Mouse (Mus musculus): ENCODE measurements at regions not wholly inside any gene's neighbourhood (a gene's known extent, or its start where the extent isn't known, plus 50 kb on each side); places are given as distances from the start of the nearest gene placed in this dataset.

DNA sequence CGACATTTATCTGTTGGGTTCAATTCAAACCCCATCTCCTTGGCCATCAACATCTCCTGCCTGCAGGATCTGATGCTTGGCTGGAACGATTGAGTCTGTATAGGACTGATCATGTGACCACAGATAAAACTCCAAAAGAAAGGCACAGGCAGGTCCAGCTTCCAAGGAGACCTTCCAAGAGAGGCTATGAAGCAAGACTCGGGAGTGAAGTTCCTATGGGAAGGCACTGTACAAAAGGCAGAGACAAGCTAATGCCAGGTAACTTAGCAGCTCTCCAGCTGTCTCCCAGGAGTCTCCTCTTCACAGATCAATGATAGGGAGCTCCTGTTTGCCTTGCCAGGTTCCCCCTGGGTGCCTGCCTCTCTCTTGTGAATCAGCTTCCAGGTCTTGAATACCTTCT lies 528.2 kb upstream of the Adamts16 start:
- intact Hi-C loops (cut with DNase I): no loop called here
- no peak for DNase-seq

DNA sequence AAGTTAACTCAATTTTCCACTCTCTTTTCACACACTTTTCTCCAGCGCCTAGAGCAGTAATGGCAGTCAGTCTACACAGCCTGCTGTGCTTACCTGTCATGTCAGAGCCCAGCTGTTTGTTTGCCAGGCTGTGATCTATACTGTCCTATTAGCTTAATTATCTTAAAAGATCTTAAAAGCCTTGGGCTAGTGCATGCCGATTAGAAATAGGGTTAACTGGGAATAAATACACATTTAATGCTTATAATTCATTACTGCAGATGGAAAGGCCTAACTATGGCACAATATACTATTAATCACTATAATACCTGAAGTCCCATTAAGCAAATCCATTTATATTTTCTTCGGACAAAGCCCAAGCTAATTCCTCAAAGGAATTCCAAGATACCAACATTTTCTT lies 523.6 kb upstream of the Adamts16 start:
- intact Hi-C loops (cut with DNase I): no loop called here
- no peak for DNase-seq

DNA sequence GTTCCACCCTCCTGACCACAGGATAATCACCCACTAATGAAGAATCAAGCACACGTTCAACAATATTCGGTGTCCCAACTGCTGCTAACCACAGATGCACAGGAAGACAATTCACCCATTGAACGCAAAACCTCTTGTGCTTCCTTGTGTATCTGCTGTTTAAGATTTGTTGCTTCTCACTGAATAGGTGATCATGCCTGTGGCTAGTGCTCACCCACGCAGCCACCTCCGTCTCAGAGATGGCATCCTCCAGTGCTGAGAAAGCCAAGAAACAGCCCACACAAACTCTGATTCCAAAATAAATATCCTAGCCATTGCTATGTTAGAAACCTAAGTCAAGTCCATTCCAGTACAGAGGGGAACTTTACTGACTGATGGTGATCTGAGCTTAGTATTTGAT lies 520.7 kb upstream of the Adamts16 start:
- no peak for DNase-seq
- intact Hi-C loops (cut with DNase I): no loop called here

DNA sequence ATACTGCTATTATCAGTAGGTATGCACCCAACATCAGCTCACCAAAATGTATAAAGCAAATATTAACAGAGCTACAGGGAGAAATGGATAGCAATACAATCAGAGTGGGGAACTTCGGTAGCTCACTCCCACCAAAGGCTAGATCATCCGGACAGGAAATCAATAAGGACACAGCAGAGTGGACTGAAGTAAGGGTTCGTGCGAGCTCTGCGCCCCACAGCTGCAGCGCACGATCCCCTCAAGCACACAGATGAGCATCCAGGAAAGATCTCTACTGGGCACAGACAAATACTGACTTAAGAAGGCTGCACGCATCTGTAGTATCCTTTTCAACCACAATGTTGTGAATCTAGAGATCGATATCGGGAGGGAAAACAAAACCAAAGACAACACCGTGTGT lies 517.5 kb upstream of the Adamts16 start:
- intact Hi-C loops (cut with DNase I): no loop called here
- DNase-seq: no peak

DNA sequence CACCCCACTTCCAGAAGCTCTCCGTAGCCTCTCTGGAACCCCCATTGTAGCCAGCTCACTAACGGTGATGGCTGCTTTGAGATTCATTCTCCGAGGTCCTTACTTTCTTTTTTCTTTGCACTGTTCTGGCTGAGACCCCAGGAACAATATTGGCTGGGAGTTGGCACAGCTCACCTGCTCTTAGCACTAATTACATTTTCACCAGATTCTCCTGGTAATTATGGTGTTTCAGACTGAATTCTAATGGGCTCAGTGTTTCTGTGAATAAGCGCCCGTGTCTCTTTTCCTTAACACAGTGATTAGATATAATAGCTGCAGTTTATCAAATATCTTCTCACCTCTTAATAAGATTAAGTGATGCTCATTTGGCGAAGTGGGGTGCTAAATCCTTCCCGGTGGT lies 509.2 kb upstream of the Adamts16 start:
- DNase-seq: no peak
- intact Hi-C loops (cut with DNase I): no loop called here

DNA sequence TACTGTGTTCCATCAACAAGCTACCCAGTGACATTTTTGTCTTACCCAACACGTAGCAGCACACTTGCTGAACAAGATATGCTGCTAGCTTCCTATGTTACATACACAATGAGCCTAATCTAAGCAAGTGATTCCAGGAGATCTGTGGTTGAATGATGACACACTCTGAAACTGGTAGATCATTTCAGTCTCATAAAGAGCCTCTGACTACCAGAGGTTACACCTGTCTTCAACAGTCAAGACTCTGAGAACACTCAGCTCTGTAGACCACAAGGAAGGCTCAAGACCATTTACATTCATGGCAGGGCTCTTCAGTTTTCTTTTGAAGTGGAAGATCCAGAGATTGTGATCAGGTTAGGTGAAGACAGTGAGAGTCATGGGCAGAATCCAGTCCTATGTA lies 501.3 kb upstream of the Adamts16 start:
- no peak for DNase-seq
- intact Hi-C loops (cut with DNase I): no loop called here

DNA sequence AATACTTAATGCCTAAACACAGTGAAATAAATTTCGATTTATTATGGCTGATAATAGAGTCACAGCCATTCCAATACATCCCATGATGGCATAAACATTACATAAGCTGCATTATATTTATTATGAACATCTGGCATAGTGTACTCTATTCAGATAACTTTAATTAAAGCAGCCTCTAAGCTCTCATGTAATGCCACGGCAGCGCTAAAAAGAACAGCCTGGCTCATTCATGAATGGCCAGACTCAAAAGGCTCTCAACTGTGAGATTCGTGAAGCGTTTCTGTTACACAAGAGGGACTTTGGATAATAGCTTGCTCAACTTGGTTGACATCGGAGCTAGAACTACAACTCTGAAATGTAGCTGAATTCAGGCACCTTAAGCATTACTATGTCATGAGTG lies 497.1 kb upstream of the Adamts16 start:
- intact Hi-C loops (cut with DNase I): no loop called here
- no peak for DNase-seq

DNA sequence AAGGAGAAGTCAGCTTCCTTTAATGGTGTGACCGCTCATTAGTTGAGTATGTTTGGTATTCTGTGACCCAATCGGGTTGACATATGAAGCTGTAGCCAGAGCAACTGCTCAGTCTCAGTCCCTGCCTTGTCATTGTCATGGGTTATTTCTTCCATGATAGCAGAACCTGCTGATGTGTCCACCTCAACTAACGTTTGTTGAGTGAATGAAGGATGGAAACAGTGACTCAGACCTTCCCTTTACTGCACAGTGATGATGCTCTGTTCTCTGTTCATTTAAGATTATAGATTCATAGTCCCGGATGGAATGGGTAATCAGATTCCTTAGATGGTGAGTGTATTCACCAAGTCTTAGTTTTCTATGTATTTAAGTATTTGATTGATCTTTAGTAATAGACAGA lies 493.3 kb upstream of the Adamts16 start:
- intact Hi-C loops (cut with DNase I): no loop called here

DNA sequence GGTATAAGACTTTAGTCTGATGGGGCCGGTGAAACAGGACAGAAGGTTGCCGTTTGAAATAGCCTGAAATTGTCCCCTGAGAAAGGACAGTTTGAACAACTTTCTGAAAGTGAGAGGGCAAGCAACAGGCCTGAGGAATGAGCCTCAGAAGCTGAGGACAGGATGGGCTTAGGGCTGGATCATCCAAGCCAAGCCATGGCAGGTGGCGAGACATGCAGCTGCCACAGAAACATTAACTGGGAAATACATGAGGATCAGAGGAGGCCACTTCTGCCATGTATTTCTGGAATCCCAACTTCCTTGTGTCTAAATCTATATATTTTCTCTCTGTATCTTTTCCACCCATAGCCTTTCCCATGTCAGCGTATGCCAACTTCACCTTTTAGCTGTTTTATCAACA lies 491.5 kb upstream of the Adamts16 start:
- DNase-seq: no peak
- intact Hi-C loops (cut with DNase I): no loop called here

More for the DNA sequence above, 493.3 kb upstream of the Adamts16 start:
- DNase-seq: no peak

DNA sequence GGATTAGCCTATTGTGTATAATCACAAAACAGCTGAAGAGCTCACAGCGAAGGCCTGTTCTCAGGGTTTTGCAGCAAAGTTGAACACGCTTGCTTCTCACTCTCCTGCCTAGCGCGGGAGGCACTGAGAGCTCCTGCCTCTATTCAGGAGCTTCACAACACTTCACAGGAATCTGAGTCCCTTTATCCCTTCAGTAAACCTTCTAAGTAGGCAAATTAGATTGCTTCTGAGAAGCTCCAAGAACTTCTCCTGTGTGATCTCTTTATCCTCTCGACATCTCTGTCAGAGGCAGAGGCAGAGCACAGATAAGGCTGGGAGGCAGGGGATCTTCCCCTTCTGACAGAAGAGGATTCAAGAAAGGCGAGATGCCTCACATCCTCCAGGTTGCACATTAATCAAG lies 488.7 kb upstream of the Adamts16 start:
- intact Hi-C loops (cut with DNase I): no loop called here
- DNase-seq: no peak

DNA sequence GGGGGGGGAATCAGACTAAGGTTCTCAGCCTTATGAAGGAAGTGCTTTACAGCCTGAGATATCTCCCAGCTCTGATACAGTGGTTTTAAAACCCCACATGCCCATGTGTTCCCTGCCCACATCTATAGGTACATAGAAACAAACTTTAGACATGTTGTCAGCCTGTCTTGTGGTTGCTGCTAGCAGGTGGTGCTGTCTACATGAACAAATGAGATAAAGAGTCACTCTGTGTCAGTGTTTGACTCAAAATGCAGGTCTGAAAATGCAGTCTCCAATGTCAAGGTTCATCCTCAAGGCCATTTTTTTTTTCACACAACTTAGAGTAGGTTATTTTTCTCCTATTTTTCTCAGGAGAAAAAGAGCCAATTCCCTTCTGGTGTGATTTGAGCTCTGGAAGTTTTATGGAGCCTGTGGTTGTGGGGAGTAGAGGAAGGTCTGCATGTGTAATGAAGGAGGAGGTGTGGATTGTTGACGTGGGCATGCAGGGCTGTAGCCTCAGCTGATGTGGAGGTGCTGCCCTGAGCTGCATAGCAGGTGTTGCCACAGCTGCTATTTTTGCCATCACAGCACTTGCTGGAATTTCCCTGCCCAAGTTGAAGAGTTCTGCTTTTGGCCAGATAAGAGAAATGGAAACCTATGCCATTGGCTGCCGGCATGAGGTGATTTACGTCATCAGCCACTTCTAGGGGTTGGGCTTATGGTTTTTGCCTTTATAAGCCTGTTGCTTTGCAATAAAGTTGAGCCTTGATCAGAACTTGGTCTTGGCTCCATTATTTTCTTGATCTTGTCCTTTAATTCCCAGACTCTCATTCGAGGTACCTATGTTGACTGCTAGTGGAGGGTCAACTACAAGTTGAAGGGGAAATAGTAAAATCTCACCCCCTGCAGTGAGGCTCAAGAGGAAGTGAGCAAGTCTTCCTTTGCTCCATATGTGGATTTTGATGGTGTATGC lies 486.5 kb upstream of the Adamts16 start:
- intact Hi-C loops (cut with DNase I): no loop called here
- DNase-seq: no peak

DNA sequence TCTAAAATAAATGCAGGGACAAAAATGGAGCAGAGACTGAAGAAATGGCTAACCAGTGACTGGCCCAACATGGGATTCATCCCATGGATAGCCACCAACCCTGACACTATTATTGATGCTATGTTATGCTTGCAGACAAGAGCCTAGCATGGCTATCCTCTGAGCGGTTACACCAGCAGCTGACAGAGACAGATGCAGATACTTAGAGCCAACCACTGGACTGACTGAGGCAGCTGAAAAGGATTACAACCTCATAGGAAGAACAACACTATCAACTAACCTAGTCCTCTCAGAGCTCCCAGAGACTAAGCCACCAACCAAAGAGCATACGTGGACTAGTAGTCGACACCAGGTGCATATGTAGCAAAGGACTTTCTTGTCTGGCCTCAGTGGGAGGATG lies 478.9 kb upstream of the Adamts16 start:
- intact Hi-C loops (cut with DNase I): no loop called here
- DNase-seq: no peak

DNA sequence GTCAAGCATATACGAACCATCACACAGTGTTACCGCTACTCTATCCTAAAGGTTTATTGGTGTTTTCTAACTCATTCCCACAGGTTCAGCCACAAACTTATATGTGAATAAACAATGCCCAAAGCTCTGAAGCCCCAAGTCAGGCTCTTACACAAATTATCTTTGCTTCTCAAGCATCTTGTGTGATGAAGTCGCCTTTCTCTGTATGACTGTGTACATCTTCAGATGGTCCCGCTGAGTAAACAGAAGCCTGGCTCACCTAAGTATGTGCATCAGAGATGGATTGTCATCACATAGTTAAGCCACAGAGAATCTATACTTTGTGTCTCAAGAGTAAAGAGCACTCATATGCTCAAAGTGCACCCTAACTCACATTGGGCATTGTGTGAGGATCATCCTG lies 462.3 kb upstream of the Adamts16 start:
- intact Hi-C loops (cut with DNase I): no loop called here
- DNase-seq: no peak

DNA sequence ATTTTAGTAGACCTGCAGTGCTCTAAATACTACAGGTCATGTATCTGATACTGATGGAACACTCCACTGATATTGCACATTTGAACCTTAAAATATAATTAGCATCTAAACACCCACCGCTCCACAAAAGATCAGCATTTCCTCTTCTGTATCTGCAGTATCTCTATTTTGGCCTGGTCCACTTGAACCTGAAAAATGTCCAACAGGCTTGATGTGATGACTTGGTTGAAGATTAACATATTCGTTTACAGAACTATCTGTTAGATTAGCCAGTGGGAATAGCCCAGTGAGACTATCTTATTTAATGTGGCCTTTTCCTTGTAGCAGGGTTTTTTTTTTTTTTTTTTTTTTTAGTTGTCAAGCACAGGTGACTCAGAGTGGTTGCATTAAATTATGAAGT lies 434.4 kb upstream of the Adamts16 start:
- no peak for DNase-seq
- intact Hi-C loops (cut with DNase I): no loop called here

DNA sequence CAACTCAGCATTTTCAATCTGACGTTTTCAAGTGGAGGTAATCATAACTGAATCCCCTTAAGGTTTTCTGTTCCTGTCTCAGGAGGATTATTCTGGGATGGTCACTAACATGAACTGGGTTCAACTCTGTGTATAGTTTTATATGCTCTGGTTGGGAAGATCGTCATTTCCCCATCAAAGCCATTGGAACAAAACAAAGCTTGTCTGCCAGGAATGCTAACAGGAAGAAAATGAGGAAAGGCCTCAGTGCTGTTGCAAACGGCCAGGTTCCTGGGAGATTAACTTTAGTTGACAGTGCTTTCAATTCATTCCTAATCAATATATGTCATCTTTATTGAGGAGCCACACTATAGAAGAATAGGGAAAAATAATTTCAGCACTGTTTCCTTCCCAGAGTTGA lies 432.5 kb upstream of the Adamts16 start:
- DNase-seq: no peak
- intact Hi-C loops (cut with DNase I): no loop called here

DNA sequence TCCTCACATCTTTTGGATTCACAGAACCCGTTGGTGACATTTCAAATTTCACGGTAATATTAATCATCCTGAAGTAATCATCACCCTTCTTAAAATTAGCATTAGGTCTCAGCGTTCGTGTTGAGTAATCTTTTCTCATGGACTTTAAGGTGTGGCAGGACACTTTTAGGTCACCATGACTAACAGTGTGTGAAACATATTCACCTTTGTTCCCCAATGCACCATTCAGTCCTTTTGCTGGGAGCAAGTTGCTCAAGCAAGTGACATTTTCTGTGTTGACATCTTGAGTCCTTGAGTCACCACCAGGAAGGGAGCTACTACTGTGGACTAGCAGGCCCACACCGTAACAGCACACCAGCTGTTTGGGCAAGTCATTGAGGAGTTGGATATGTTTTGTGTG lies 431.9 kb upstream of the Adamts16 start:
- intact Hi-C loops (cut with DNase I): no loop called here
- no peak for DNase-seq

DNA sequence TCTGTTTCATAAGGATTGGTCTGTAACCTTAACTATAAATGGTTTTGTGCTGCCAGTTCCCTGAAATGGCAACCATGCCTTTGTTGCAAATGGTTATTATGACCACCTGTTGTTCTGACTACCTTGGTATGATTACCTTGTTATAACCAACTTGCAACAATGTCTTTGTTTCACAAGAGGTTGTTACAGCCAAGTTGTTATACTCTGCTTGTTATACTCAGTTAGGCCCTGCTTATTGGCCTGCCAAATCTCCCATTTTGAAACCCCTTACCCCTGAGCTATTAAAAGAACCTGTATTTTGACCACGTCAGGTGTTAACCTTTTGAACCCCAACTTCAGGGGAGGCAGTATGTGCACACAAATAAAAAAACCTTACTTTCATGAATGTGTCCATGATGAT lies 431.5 kb upstream of the Adamts16 start:
- DNase-seq: no peak
- intact Hi-C loops (cut with DNase I): no loop called here

DNA sequence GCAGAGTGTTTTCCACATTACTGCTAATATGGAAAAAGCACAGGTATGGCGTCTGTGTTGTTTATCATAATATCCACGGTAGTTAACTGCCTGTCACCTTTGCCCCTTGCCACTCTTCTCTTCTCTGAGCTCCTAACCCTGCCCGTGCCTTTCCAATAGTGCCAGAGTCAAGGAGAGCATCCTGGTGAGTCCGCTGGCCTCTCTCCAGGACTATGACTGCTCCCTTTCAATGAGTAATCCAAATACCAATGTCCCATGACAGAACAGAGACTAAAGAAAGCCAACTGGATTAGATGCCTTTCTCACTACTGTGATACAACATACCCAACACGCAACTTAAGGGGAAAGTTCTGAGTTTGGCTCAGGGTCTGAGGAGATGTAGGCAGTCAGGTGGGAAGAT lies 430.8 kb upstream of the Adamts16 start:
- DNase-seq: no peak
- intact Hi-C loops (cut with DNase I): no loop called here

DNA sequence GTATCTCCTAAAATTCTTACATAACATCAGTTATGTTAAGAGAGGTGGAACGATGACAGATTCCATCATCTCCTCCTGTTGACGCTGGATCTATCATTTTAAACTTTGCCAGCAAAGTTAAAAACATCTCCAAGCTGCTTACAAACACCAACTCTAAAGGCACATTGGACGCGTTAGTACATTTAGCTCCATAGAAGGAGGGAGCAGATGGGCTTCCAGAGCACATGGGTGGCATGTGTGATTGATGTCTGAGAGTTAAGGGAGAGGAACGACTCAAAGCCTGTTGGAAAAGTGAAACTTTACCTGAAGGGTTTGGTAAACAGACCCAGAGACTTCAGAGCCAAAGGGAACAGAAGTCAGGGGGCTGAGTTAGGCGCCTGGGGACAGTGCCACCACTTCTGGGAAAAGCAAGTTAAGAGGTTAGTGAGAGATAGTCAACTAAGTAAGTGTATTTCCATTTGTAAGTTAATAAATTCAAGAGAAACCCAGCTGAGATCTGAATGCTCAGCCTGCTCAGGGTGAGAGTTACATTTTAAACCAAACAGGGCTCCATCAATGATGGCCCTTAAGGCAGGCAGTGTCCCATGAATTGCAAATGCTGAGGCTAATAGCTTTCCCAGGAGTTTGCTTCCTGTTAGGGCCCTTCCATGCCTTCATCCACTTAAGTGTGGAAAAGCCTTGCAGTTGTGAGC lies 430.3 kb upstream of the Adamts16 start:
- no peak for DNase-seq
- intact Hi-C loops (cut with DNase I): no loop called here

DNA sequence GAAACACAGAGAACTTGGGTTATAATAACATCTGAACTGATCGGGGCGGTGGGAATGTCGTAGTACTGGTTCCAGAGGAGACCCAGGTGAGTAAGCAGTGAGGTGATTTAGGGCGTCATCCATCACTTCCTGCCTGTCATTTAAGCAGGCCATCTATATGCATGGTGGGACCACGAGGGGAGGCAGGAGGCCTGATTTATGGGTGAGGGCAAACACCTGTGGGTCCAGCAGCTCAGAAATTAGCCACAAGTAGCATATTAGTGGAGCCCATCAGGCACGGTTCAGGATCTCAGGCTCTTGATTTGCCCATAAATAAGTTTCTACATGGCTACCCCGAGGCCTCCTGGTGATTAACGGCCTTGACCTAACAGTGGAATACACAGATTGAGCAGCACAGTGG lies 428.8 kb upstream of the Adamts16 start:
- intact Hi-C loops (cut with DNase I): no loop called here

DNA sequence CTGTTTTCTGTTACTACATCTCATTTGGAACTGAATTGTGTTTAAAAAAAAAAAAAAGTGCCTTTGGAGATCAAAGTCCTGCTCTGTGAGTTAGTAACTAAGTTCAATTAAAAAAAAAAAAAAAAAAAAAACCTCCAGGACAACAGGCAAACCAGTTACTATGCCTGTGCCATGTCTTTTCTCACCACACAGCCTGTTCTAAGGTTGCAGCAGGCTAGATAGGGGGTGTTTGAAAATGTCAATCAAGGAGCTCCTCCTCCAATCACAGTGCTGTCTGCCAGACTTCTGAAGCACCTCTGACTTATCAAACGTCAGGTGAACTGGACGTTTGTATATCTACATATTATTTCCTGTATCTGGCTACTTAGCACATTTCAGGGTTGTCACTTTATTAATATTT lies 427.9 kb upstream of the Adamts16 start:
- no peak for DNase-seq
- intact Hi-C loops (cut with DNase I): no loop called here

More for the DNA sequence above, 428.8 kb upstream of the Adamts16 start:
- no peak for DNase-seq

DNA sequence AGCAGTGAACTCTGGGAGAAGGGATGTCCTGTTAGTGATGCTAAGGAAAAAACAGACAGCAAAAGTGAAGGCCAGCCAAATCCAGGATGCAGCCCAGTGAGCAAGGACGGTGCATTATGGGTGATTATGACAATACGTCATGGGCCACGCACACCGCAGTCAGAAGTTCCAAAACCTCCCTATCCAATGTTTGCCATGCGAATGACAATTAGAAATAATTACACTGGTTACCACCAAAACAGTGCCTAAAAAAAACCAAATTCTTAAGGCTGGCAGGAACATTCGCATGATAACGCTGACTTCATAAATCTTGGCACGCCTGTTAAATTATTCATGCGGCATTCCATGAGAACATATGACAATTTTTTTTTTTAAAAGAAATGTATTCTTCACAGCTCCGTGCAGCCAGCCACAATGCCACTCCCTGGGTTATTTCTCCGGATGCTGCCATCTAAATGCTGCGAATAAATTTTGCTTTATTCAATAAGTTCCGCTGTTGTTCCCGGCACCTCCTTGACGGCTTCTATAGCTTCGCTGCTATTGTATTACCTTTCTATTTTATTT lies 421.8 kb upstream of the Adamts16 start:
- DNase-seq: no peak
- intact Hi-C loops (cut with DNase I): no loop called here
